Mouse (Mus musculus) CH12.LX (cell line): ENCODE measurements around the gene Sacs.

ENCODE experiments used
- MAFK ChIP-seq: IDR thresholded peaks from 2 replicates; pipeline ENCODE4 v1.6.1; 2011; ENCODE audit warnings: low read length, improper control_type of control experiment; ENCODE audit not compliant: insufficient replicate concordance
- MAZ ChIP-seq: IDR thresholded peaks from 2 replicates; pipeline ENCODE4 v1.6.1; 2012; ENCODE audit warnings: low read depth, mild to moderate bottlenecking, inconsistent platforms, low read length, improper control_type of control experiment, moderate library complexity
- MXI1 ChIP-seq: IDR thresholded peaks from 2 replicates; pipeline ENCODE4 v1.6.1; 2011; ENCODE audit warnings: mild to moderate bottlenecking, low read depth, low read length, improper control_type of control experiment
- SIN3A ChIP-seq: IDR thresholded peaks from 2 replicates; pipeline ENCODE4 v1.6.1; 2012; ENCODE audit warnings: low read length, improper control_type of control experiment, inconsistent platforms

- TF ChIP-seq MAZ (no peak), SIN3A (no peak), MAFK (no peak), MXI1 (no peak)
Observed at GRCm38 (mm10) chr14:61242611-61243010, 104.4 kb downstream of the Sacs start.
